Mouse (Mus musculus) layer of hippocampus, adult 18-20 months (tissue): Measurements from ENCODE around the gene Mtx1. TPM values are rescaled to one million over a fixed set of nuclear protein-coding genes. Genes with fewer than 3 reads are reported as not detected.

Experiments
- DNase-seq, 2 experiments: peaks; one replicate each; pipeline ENCODE4 v3.0.0; 2022; ENCODE audit warnings: low spot score in 2 of 2
- long read RNA-seq: library from polyadenylated mRNA; stranded (forward); transcript quantifications from one replicate; pipeline ENCODE4 v2.0.0, GENCODE M21; 2021
- total RNA-seq, 2 experiments: library from RNA; stranded (reverse); gene quantifications; 2 replicates each; pipeline ENCODE4 v1.2.3; 2021

Mtx1 gene
- 10 to 100 TPM; 84.9 to 91.6 TPM for total RNA-seq
- long read RNA-seq, transcript Mtx1-201 (8 exons, 1,617 nt), result major isoform, 17 of 32 reads
- long read RNA-seq, partial matches to known transcripts, result 6 of 32 reads
- long read RNA-seq, other reads (novel, unspliced or antisense), result 6 of 32 reads

DNA sequence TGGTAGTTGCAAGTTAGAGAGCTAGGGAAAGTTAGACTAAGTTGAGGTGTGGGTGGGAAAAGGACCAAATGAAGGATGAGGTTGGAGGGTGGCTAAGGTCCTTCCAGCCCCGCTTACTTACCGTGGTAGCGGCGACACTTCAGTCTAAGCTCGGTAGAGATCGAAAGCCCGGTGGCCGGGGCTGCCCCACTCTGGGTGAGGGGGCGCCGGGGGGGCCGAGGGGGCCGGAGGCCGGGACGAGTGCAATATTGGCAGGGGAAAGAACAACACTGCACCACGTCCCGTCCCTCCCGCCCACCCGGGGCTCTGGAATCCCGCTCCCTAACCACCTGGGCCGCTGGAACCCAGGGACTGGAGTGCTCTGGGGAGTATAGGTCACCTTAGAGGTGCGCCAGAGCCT lies at the start of gene Mtx1:
Mtx1 (minus strand) TSS at position 189 of the 400 bp plus-strand sequence.
- no peak for DNase-seq

DNA sequence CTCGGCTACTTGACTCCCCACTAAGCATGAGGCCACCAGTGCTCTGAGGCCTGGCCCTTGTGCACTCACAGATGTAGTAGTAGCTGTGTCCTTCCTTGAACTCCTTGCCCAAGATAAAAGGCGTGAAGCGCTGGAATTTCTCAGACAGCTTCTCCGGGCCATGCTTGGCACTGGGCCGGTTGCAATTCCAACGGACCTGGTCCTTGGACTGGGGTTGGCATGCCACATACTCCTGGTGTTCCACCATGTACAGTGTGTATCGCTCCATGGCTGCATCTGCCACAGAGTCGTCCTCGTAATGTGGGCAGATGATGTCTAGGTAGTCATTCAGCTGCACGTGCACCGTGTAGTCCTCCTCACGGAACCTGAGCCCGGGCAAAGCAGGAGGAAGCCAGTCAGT lies 49.2 kb upstream of the Mtx1 start:
- no peak for DNase-seq

GRCm38 (mm10) chr3:89271760-89272159 lies 44.9 kb upstream of the Mtx1 start:
- no peak for DNase-seq

- DNase-seq, result peak; percentile 72 to 78
These were observed 44.0 kb upstream of the Mtx1 start for GRCm38 (mm10) chr3:89270891-89271290.

GRCm38 (mm10) chr3:89270051-89270755 lies 43.3 kb upstream of the Mtx1 start, which contains the start of gene Slc50a1:
Gene Slc50a1 (minus strand): TSS chr3:89270570.
- peak; percentile 84 to 88 for DNase-seq

DNA sequence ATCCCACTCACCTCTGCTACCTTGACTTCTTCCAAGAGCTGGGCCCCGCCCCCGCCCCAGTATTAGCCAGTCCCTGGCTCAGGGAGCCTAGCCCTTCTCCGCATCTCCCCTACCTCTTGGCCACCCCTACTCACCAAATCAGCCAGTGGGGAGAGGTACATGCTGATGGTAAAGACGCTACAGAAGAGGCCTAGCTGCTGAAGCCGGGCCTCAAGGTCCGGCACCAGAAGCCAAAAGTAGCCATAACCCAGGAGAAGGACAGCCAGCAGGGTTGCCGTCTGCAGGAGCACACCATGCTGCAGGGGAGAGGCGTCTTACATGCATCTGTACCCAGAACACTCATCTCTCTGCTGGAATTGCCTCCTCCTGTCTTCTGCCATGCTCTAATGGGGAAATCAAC lies 42.0 kb upstream of the Mtx1 start:
- no peak for DNase-seq

GRCm38 (mm10) chr3:89266439-89266893 lies 39.6 kb upstream of the Mtx1 start:
- peak; percentile 79 to 90 for DNase-seq

GRCm38 (mm10) chr3:89262417-89262816 lies 35.5 kb upstream of the Mtx1 start:
- DNase-seq, result no peak

DNA sequence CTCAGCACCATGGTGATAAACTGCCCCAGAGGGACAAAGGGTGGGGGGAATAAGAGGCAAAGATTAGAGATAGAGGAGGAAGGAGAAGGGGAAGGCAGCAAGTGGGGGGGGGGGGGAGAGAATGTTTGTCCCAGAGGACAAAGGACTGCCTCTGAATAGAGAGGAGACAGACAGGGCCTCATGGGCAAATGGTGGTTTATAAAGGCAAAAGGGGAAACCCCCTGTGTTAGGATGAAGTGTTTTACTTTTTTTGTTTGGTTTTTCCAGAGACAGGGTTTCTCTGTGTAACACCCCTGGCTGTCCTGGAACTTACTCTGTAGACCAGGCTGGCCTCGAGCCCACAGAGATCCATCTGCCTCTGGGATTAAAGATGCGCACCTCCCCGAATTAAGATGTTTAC lies 33.3 kb upstream of the Mtx1 start:
- no peak for DNase-seq

- DNase-seq, result no peak
These were observed 32.2 kb upstream of the Mtx1 start, which contains the start of gene Dpm3 for GRCm38 (mm10) chr3:89259076-89259475. Gene Dpm3 (plus strand): TSS chr3:89259358.

- no peak for DNase-seq
These were observed 29.3 kb upstream of the Mtx1 start for GRCm38 (mm10) chr3:89256177-89256576.

DNA sequence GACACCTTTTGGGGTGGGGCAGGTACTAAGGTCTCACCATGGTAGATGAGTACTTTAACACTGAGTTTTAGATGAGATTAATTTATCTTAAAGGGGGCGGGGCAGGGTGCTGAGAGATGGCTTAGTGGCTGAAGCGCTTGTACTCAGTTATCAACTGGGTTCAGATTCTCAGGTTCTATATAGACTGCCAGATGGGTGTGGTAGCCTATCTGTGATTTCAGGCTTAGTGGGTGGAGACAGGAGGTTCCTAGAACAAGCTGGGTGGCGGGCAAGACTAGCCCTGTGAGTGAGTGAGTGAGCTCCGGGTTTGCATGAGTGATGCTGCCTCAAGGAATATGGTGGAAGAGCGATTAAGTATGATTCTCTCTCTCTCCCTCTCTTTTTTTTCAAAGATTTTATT lies 28.1 kb upstream of the Mtx1 start:
- no peak for DNase-seq

- DNase-seq, result no peak
These were observed 24.5 kb upstream of the Mtx1 start for GRCm38 (mm10) chr3:89251365-89251895.

DNA sequence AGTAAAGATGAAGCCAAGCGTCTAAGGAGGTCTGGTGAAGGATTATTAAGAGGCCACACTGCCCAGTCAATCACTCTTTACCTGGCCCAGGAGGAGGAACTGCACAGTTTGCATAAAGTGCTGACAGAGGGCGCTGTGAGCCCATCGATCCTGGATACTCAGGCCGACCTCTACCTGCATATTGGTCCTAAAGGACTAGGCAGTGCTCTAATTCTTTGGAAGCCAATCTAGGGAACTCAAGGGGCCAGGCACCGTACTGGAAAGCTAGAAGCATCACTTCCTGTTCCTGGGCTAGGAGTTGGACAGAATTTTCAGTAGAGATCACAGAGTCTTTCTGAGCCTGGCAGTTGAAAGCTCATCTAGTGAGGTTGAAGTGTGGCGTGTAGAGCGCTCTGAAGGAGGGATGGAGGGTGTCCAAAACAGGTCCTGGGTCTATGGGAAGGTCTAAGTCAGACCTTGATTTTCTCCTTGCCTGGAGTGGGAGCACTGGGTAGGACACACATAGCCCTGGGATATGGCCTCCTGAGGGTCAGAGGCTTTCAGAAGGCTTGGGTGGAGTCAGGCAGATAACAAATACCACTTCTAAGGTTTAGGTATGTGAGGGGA lies 23.6 kb upstream of the Mtx1 start:
- peak in 1 of 2 experiments; percentile 66 for DNase-seq

DNA sequence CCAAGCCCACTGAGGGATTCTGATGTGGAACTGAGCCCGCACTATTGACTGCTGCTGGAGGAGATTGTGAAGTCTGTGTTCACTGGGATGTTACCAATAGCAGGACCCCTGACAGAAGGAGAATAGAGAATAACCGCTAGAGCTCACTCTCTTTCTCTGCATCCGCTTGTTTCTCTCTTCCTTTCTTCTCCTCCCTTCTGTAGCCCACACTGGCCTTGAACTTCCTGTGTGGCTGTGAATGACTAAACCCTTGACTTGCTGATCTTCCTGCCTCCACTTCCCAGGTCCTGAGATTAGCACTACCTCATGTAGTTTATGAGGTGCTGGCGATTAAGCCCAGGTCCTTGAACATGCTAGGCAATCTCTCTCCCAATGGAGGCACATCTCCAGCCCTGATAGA lies 20.6 kb upstream of the Mtx1 start:
- DNase-seq, result no peak

- peak; percentile 88 to 93 for DNase-seq
These were observed 19.6 kb upstream of the Mtx1 start, which contains the start of gene Trim46 for GRCm38 (mm10) chr3:89246261-89247100. Gene Trim46 (minus strand): TSS chr3:89246309.

- peak; percentile 75 to 85 for DNase-seq
These were observed 18.8 kb upstream of the Mtx1 start, which contains the start of gene Krtcap2 for GRCm38 (mm10) chr3:89245688-89246171. Gene Krtcap2 (plus strand): TSS chr3:89245966.

DNA sequence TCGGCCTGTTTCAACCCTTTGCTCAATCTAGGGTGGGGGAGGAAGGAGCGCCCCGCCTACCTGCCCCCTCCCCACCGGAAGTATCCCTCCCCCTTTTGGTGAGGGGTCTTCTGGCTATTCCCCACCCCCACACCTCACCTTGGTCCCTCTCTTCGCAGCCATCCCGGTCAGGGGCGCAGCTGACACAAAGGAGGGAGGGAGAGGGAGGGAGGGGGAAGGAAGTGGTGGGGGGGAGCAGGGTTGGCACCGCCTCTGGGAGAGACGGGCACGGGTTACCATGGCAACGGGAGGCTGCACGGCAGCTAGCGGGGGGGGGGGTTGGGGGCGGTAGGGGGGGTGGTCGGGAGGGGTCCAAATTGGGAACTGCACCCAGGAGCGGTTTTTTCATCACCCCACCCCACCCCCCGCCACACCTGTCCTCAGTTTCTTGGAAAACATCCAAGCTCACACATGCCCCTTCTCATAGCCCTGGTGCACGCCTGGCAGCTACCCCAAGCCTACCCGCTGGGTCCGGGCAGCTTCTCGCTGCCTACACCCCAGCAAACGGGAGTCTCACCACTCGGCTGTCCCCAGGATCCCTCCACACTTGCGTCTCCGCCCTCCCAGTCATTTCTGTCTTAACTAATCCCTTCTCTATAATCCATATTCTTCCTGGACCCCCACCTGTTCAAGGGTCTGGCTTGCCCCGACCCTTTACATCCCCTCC lies 18.2 kb upstream of the Mtx1 start:
- peak in 1 of 2 experiments; percentile 80 for DNase-seq

DNA sequence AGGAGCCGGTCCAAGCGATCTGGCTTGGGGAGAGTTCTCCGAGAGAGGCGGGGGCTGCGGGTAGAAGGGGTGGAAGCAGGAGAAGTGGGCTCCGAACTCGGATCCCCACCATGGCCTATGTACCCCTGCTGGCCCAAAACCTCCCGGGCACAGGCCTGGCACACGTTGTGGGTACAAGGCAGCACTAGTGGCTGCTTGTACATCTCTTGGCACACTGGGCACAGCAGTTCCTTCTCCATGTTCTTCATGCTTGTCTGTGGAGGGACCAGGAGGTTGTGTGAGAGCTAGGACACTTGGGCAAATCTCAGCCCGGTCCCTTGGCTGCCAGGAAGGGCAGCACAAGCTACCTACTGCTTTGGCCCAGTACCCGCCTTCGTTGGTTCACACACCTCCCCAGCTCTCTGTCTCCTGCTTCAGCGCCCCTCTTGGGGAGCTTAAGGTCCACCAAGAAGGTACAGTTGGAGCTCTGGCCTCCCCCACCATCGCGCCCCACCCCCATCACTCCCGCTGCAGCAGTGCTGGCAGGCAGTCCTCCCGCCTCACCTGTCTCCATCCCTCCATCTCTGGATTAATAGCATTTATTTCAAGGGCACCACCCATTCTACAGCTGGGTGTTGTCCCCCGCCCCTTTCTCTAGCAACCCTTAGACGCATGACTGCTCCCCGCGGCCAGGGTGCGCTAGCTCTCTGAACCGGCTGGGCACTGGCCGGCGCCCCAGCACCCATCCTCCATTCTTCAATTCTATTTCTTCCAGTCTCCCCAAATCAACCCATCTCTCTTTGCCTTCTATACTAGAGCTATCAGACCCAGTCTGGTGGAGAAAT lies 17.5 kb upstream of the Mtx1 start:
- no peak for DNase-seq
